ENCODE assay signal across 21 mouse cellular contexts in the genomic region with DNA sequence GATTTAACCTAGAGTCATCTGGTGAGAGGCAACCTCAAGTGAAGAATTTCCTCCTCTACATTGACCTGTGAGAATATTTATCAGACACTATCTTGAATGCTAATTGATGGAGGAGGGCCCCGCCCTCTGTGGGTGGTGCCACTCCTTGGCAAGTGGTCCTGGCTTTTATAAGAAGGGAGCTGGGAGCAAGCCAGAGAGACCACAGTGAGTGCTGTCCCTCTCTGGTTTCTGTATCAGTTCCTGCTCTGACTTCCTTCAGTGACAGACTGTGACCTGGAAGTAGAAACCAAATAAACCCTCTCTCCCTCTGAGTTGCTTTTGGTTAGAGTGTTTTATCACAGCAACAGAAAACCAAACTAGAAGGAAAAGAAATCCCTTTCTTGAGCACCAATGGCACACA. TPM values are rescaled to one million over a fixed set of nuclear protein-coding genes. Genes with fewer than 3 reads are reported as not detected.
"Had no signal": no experiment of that assay in that cellular context is flagged by ENCODE, and none has a peak within 500 bp of the region (broad histone marks: within the 10 kb centered on the region; RNA-seq: fewer than 3 reads in every experiment).

No protein-coding gene starts in this region.

- H3K27ac ChIP-seq: liver, embryonic 14.5 days; midbrain, embryonic 10.5 days; midbrain, embryonic 12.5 days; neural tube, embryonic 13.5 days; neural tube, embryonic 15.5 days; stomach, embryonic 15.5 days; stomach, postnatal 0 days had no signal

- H3K4me1 ChIP-seq: midbrain, embryonic 12.5 days; neural tube, embryonic 15.5 days had no signal

- ATAC-seq: midbrain, embryonic 16.5 days had no signal

- H3K4me3 ChIP-seq: midbrain, embryonic 10.5 days; midbrain, embryonic 12.5 days; myocyte; neural tube, embryonic 13.5 days; neural tube, embryonic 15.5 days; stomach, embryonic 15.5 days had no signal

- DNase-seq: lung, adult 18-20 months; lung, embryonic 14.5 days; lung, postnatal 10 days; lung, postnatal 4 days; midbrain, embryonic 14.5 days; retina, postnatal 1 day; right cerebral cortex, adult 18-20 months; right cerebral cortex, postnatal 14 days; thymus, adult 18-20 months; thymus, postnatal 14 days; thymus, postnatal 4 days had no signal

RNA-seq across cellular contexts. Expression of a gene that starts 48.7 kb away (rescaled TPM):
- total RNA-seq: megakaryocyte-erythroid progenitor cell, adult 5-6 weeks had no signal
- polyA plus RNA-seq: myocyte had no signal
